Mouse (Mus musculus): Measurements from ENCODE around the gene Tmem222.

DNA sequence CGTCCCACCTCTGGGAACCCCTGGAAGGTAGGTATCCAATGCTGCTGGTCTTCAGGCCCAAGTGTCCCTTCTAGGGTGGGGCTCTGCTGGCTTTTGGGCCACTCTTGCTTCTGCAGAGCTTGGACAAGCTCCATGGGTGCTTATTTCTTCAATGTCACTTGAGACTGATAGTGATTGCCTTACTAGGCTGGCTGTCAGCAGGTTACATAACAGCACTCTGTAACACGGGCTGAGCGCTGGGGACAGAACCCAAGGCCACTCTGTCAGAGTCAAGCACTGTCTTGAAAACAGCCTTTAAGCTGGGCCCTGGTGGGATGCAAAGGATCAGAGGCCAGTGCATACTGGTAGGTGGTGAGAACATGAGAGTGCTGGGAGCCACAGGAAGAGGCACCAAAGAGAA lies 12.3 kb downstream of the Tmem222 start:
- TF ChIP-seq CTCF (conservative IDR thresholded peaks at IDR 0.05; ENCODE audit: insufficient read depth, insufficient read length, low read depth, low read length) (no peak), POLR2A (IDR thresholded peaks at IDR 0.05; ENCODE audit: low read depth, low read length) (no peak)
